ENCODE assay signal across 22 mouse cellular contexts in genomic region chr10:42511184-42512135, GRCm38 (mm10). TPM values are rescaled to one million over a fixed set of nuclear protein-coding genes. Genes with fewer than 3 reads are reported as not detected.
DNase-seq lines count a peak whose midpoint lies in the region; ATAC-seq lines count a peak whose summit lies in the region.
"Had no signal": no experiment of that assay in that cellular context is flagged by ENCODE, and none has a peak within 500 bp of the region (broad histone marks: within the 10 kb centered on the region; RNA-seq: fewer than 3 reads in every experiment).

No protein-coding gene starts in this region.

- WGBS in liver, embryonic 13.5 days (ENCODE audit: insufficient replicate concordance) = 23% methylated on average over 6 of the region's 6 CpGs

- H3K9ac ChIP-seq in liver, embryonic 13.5 days = peak overlapping the region; percentile 44; the same call in 1 of the 2 replicates
- H3K9ac ChIP-seq: embryonic facial prominence, embryonic 15.5 days; forebrain, postnatal 0 days; neural tube, embryonic 15.5 days had no signal

- peak overlapping the region; percentile 21; the same call in 1 of the 2 replicates for H3K4me3 ChIP-seq in liver, embryonic 13.5 days (replicated peaks)
- H3K4me3 ChIP-seq: embryonic facial prominence, embryonic 15.5 days; heart, adult 2 months; neural tube, embryonic 15.5 days had no signal

- H3K9me3 ChIP-seq in liver, embryonic 13.5 days (replicated peaks) = no peaks in the 10 kb centered on the region
- H3K9me3 ChIP-seq: embryonic facial prominence, embryonic 15.5 days; neural tube, embryonic 15.5 days had no signal

- peak; percentile 49 for DNase-seq in c-Kit-negative CD71-positive TER-119-positive erythroid progenitor cells, embryonic 14.5 days (ENCODE audit: low read depth, low spot score)
- peak; percentile 63 for DNase-seq in liver, embryonic 13.5 days
- DNase-seq in lung, adult 18-20 months = no peak
- DNase-seq in lung, postnatal 4 days = no peak
- DNase-seq in retina, embryonic 14.5 days (ENCODE audit: low spot score) = no peak
- DNase-seq: adrenal gland, postnatal 10 days; B cell, adult 2 months; cerebellum, adult 9-10 months; forebrain, postnatal 0 days; gastrocnemius, postnatal 36 days; heart, adult 2 months; kidney, postnatal 36 days had no signal

- peak overlapping the region; percentile 51 for H3K4me2 ChIP-seq in liver, embryonic 13.5 days
- H3K4me2 ChIP-seq: embryonic facial prominence, embryonic 15.5 days; midbrain, embryonic 11.5 days; neural tube, embryonic 15.5 days had no signal

- no peaks in the 10 kb centered on the region for H3K27me3 ChIP-seq in liver, embryonic 13.5 days
- H3K27me3 ChIP-seq: CH12.LX; embryonic facial prominence, embryonic 15.5 days; neural tube, embryonic 15.5 days had no signal

- peak overlapping the region; percentile 92 for H3K27ac ChIP-seq in liver, embryonic 13.5 days
- H3K27ac ChIP-seq: embryonic facial prominence, embryonic 15.5 days; heart, adult 2 months; macrophage; neural tube, embryonic 15.5 days had no signal

- H3K36me3 ChIP-seq in liver, embryonic 13.5 days = peaks cover 45% of the 10 kb centered on the region

- H3K4me1 ChIP-seq in liver, embryonic 13.5 days (replicated peaks) = peaks cover 91% of the 10 kb centered on the region
- H3K4me1 ChIP-seq: embryonic facial prominence, embryonic 15.5 days; neural tube, embryonic 15.5 days had no signal

- peak; percentile 83 for ATAC-seq in erythroblast, adult 5-6 weeks (replicated peaks; ENCODE audit: low FRiP score, poor library complexity, severe bottlenecking)
- peak; percentile 91 for ATAC-seq in liver, embryonic 13.5 days (ENCODE audit: low read depth)
- peak; percentile 89 for ATAC-seq in megakaryocyte-erythroid progenitor cell, adult 5-6 weeks (replicated peaks; ENCODE audit: low FRiP score, low TSS enrichment, poor library complexity, severe bottlenecking)
- ATAC-seq: activated CD4-positive, CD25-positive, alpha-beta regulatory T cell, adult 4 months; forebrain, postnatal 0 days; hindbrain, embryonic 16.5 days; intestine, embryonic 16.5 days had no signal

RNA-seq across cellular contexts. Expression of gene Snx3, which starts 9.6 kb away (rescaled TPM):
- total RNA-seq in erythroblast, adult 5-6 weeks (2015; ENCODE audit: low replicate concordance) = 116 and 134 TPM in 2 replicates
- total RNA-seq in erythroblast, adult 5-6 weeks (2017; ENCODE audit: low replicate concordance) = 46.3 and 58.3 TPM in 2 replicates
- 294 and 318 TPM in 2 replicates for polyA plus RNA-seq in liver, embryonic 13.5 days (2015; fragmentation: Nextera tagmentation; extraction: Ambion mirVana)
- total RNA-seq in megakaryocyte-erythroid progenitor cell, adult 5-6 weeks (2014; fragmentation: Nextera tagmentation) = 281 and 293 TPM in 2 replicates
- 83.3 and 144 TPM in 2 replicates for total RNA-seq in megakaryocyte-erythroid progenitor cell, adult 5-6 weeks (2017)

RNA-seq across cellular contexts. Expression of gene Afg1l, which starts 33.1 kb away (rescaled TPM):
- total RNA-seq in erythroblast, adult 5-6 weeks (2015; ENCODE audit: low replicate concordance) = not detected in 2 replicates
- total RNA-seq in erythroblast, adult 5-6 weeks (2017; ENCODE audit: low replicate concordance) = 1.8 TPM in 1 of 2 replicates, not detected in the other
- polyA plus RNA-seq in liver, embryonic 13.5 days (2015; fragmentation: Nextera tagmentation; extraction: Ambion mirVana) = 2.4 and 2.7 TPM in 2 replicates
- 3.4 and 5.9 TPM in 2 replicates for total RNA-seq in megakaryocyte-erythroid progenitor cell, adult 5-6 weeks (2014; fragmentation: Nextera tagmentation)
- 5.0 and 8.9 TPM in 2 replicates for total RNA-seq in megakaryocyte-erythroid progenitor cell, adult 5-6 weeks (2017)

Comparison
In these comparisons a context has a peak if more than half of its experiments do, and no peak if none do; other contexts are left out.
1. DNase-seq: peak in c-Kit-negative CD71-positive TER-119-positive erythroid progenitor cells, embryonic 14.5 days (single experiment) and liver, embryonic 13.5 days (single experiment); none in lung, adult 18-20 months (0 of 2), lung, postnatal 4 days (0 of 2) and retina, embryonic 14.5 days (single experiment).
2. Peak in every context shown above with its lines, with median percentiles within 50 percentile points of each other: ATAC-seq.